Mouse (Mus musculus): ENCODE data around the gene Cdyl2. TPM values are rescaled to one million over a fixed set of nuclear protein-coding genes. Genes with fewer than 3 reads are reported as not detected.

Cdyl2 gene
- total RNA-seq, 1 experiment from 2014 or later, result 7.5 TPM

DNA sequence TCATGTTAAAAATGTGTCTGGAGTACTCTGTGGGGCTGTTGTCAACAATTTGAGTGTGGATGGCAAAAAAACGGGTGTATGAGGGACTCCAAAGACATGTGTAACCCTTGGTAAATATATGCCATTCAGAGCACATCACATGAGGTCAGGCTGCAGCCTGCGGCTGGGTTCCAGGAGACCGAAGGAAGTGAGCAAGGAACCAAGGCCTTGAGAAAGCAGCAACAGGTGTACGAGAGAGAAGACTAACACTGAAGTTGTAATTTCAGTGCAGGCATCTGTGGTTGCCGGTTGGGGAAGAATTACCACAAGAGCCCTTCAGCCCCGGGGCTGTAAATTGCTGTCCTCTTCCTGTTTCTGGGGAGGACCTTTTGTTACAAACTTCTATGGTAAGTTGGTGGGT is 133.1 kb downstream of the Cdyl2 start:
- peak; percentile 85 to 93 for ATAC-seq (replicated peaks in 1 of 2; ENCODE audit: insufficient read depth in 1 of 2, low FRiP score in 2 of 2, low TSS enrichment in 1 of 2, low read depth in 1 of 2, poor library complexity in 2 of 2, severe bottlenecking in 2 of 2)

DNA sequence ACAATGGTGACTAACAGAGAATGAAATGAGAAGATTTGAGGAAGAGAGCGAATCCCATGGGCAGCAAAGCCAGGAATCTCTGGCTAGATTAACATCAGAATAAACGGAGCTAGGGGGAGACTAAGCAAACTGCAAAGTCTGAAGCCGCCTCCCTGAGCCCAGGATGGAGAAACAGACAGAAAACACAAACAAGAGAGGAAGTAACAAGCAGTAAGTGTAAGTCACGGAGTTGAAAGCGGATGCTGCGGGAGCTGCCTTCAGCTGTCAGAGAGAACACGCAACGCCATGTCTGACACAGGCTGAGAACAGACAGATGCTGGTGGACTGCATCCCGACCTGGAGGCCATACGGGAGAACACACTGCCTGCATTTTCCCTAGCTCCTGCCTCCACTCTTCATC is 141.6 kb downstream of the Cdyl2 start:
- no peak for ATAC-seq (replicated peaks in 1 of 2; ENCODE audit: insufficient read depth in 1 of 2, low FRiP score in 2 of 2, low TSS enrichment in 1 of 2, low read depth in 1 of 2, poor library complexity in 2 of 2, severe bottlenecking in 2 of 2)

DNA sequence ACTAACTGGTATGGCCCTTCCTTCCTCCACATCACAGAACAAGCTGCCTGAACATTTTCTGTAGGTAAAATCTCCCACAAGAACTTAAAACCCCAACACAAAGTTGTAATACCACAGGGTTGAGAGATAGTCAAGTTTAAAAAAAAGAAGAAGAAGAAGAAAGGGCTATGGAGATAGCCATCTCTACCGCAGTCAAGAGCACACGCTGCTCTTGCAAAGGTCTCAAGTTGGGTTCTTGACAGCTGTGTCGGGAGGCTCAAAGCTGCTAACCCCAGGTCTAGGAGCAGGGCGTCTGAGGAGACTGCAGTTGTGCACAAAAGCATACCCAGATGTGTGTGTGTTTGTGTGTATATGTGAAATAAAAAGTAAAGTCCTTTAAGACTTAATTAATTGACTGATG is 142.2 kb downstream of the Cdyl2 start:
- ATAC-seq (replicated peaks in 1 of 2; ENCODE audit: insufficient read depth in 1 of 2, low FRiP score in 2 of 2, low TSS enrichment in 1 of 2, low read depth in 1 of 2, poor library complexity in 2 of 2, severe bottlenecking in 2 of 2), result no peak

DNA sequence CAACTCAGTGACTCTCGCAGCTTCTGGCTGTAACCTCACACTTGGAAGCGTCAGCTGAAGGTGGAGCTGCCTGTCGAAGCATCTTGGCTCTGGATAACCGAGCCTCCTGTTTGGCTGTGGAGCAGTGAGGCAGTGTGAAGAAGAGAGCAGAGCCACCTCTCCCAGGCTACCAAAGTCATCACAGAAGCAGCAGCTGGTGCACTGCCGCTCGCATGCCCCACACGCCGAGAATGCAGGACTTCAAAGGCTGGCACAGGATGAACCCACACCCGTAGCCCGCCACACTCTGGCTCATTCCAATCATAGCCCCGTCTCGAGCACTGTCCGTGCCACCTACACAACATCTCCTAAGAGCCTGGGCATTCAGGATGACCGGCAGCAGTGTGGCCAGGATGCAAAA is 142.7 kb downstream of the Cdyl2 start:
- ATAC-seq (replicated peaks in 1 of 2; ENCODE audit: insufficient read depth in 1 of 2, low FRiP score in 2 of 2, low TSS enrichment in 1 of 2, low read depth in 1 of 2, poor library complexity in 2 of 2, severe bottlenecking in 2 of 2), result no peak

DNA sequence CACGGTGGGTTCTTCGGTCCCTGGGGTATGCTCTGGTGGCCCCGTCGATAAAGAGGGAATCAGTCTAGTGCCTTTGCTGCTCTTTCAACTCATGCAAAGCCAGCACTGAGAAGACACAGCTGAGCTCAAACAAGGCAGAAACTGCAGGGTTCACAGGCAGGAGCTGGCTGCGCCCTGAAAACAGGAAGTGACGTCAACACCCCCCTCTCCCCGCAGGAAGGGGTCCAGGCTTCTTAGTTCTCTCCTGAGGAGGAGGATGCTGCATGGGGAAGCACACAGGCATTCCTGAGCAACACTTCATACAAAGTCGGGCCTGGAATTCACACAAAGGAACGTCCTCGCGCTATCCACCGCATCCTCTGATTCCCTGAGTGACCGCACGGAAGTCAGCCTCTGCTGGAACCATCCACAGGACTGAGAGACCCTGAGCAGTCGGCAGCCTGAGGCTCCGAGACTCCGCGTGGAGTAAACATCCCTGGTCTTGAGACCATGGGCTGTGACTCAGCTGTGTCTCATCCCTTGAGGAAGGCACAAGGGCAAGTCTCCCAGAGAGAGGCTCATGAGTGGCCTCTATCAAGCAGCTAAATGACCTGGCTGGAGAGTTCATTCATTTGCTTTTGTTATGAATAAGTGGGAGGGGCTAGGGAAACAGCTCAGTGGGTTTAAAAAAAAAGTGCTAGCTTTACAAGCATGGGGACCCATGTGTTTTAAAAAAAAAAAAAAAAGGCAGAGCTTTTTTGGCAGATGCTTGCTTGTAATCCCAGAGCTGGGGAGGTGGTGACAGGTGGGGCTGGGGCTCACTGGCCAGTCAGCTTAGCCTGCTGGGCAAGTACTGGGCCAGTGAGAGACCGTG is 144.9 kb downstream of the Cdyl2 start:
- ATAC-seq (replicated peaks in 1 of 2; ENCODE audit: insufficient read depth in 1 of 2, low FRiP score in 2 of 2, low TSS enrichment in 1 of 2, low read depth in 1 of 2, poor library complexity in 2 of 2, severe bottlenecking in 2 of 2), result peak; percentile 64

DNA sequence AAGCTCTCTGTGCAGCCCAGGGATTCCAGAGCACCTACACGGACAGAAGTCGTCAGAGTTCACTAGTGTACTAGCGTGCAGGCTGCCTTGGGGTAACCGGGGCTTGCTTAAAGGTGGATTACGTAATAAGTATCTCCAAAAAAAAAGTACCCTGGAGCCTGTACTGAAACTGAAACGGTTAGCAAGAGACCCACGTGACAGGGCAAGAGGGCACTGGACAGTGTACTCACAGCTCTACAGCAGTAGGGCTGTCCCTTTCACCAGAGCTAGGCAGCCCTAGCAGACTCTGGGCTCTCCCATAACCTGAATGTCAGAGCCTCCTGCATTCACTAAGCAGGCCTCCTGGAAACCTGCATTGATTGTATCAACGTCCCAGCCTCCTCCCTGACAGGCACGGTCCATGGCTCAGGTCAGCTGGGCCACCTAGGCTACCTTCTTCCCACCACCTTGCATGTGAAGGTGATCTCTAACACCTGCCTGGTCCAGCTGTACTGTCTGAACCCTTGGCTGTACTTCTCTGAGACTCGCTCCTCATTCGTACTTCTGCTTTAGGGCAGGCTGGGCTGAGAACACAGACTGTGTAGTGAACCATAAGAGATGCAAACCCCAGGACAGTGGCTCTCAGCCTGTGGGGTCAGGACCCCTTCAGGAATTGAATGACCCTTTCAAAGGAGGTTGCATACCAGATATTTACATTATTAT is 151.3 kb downstream of the Cdyl2 start:
- peak in 1 of 2 experiments; percentile 52; a peak in 1 of 4 replicates for ATAC-seq (replicated peaks in 1 of 2; ENCODE audit: insufficient read depth in 1 of 2, low FRiP score in 2 of 2, low TSS enrichment in 1 of 2, low read depth in 1 of 2, poor library complexity in 2 of 2, severe bottlenecking in 2 of 2)

DNA sequence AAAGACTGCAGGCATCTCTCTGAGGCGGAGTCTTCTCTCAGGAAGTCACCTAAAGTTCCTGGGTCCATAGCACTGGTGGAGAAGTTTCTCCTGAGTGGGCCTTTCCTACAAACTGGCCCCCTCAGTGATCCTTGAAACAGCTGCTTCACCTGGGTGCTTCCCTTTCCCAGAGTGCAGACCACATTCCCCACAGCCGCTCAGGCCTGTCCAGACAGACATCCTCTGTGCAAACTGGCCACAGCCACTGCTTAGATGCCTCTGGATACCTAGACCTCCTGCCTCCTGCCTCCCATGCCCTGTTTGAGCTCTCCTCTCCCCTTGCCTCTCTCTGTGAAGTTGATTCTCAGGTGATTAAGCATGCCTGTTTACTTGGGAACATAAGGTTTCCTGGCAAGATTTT is 156.1 kb downstream of the Cdyl2 start:
- no peak for ATAC-seq (replicated peaks in 1 of 2; ENCODE audit: insufficient read depth in 1 of 2, low FRiP score in 2 of 2, low TSS enrichment in 1 of 2, low read depth in 1 of 2, poor library complexity in 2 of 2, severe bottlenecking in 2 of 2)

DNA sequence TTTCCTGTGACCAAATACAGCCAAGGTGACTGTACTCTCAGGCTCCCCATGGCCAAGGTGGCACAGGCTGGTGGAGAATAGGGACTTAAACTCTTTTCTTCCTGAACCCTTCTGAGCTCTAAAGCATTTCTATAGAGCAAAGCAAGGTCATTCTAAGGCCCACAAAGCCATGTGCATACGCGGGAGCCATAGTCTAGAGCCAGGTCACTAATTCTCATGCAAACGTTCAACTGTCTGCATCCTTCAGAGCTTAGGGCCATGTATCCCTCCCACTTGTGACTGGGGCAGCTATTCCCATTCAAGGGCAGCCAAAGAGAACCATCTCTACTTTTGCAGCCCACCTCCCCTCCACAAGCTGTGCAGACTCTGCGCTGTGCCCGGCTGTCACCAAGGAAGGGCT is 159.7 kb downstream of the Cdyl2 start:
- ATAC-seq (replicated peaks in 1 of 2; ENCODE audit: insufficient read depth in 1 of 2, low FRiP score in 2 of 2, low TSS enrichment in 1 of 2, low read depth in 1 of 2, poor library complexity in 2 of 2, severe bottlenecking in 2 of 2), result no peak

DNA sequence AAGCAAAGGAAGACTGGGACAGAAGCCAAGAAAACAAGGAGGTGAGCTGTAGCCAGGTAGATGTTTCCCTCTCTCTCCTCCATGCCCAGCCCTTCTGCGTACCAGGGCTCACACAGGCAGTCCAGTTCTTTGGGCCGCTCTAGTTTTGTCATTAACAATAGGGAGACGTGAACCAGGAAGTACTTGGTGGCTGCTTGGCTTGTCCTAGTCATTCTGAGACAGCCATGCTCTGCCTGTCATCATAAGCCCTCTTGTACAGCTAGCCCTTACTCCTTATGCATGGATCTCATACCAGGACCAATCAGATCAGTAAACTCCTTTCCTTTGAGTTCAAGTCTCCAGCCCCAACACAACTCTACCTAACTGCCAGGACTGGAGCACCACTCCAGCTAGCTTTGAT is 180.0 kb downstream of the Cdyl2 start:
- ATAC-seq (replicated peaks in 1 of 2; ENCODE audit: insufficient read depth in 1 of 2, low FRiP score in 2 of 2, low TSS enrichment in 1 of 2, low read depth in 1 of 2, poor library complexity in 2 of 2, severe bottlenecking in 2 of 2), result no peak

DNA sequence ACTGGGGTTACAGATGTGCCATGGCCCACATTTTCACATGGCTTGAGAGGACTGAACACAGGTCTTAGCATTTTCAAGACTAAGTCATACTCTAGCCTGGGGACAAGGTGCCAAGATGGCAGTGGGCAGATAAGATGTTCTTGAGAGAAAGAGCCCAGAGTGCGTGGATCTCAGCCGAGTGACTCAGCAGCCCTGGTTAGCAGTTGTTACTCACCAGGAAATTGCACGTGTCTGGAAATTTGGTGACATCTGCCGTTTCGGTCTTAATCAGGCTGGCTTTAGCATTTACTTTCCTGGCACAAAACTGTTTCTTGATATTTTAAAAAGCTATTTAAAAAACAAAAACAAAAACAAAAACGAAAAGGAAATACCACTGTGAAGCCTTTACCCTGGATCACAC is 180.5 kb downstream of the Cdyl2 start:
- ATAC-seq (replicated peaks in 1 of 2; ENCODE audit: insufficient read depth in 1 of 2, low FRiP score in 2 of 2, low TSS enrichment in 1 of 2, low read depth in 1 of 2, poor library complexity in 2 of 2, severe bottlenecking in 2 of 2), result peak in 1 of 2 experiments; percentile 22; a peak in 2 of 4 replicates

DNA sequence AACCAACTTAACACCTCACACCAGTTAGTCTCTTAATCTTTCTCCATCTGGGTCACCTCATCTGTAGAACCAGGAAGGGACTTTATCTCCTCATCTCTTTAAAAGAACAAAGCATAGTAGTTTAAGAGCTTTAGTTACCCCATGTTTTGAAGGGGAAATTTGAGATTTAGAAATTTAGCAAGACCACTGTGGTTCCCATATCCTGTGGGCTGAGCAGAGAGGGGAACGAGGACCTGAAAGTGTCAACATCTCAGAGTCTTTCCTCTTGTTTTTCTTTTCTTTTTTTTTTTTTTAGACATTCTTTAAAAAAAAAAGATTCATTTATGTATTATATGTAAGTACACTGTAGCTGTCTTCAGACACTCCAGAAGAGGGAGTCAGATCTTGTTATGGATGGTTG is 189.4 kb downstream of the Cdyl2 start:
- ATAC-seq (replicated peaks in 1 of 2; ENCODE audit: insufficient read depth in 1 of 2, low FRiP score in 2 of 2, low TSS enrichment in 1 of 2, low read depth in 1 of 2, poor library complexity in 2 of 2, severe bottlenecking in 2 of 2), result no peak

DNA sequence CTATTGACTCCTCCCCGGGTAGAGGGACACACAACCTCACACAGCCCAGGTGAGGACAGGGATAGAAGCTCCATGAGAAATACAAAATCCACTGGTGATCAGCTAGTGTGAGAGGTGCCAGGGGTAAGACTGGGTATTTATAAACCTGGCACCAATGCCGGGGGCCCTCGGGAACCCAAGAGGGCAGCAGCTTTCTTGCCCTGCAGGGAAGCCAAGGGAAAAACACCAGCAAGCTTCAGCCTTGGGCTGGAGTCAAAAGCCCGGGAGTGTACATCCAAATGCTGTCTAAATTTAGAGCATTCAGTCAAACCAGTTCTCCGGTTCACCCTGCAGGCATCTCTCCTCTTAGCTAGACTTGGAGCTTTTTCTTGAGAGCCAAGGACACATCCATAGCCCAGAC is 189.9 kb downstream of the Cdyl2 start:
- no peak for ATAC-seq (replicated peaks in 1 of 2; ENCODE audit: insufficient read depth in 1 of 2, low FRiP score in 2 of 2, low TSS enrichment in 1 of 2, low read depth in 1 of 2, poor library complexity in 2 of 2, severe bottlenecking in 2 of 2)

DNA sequence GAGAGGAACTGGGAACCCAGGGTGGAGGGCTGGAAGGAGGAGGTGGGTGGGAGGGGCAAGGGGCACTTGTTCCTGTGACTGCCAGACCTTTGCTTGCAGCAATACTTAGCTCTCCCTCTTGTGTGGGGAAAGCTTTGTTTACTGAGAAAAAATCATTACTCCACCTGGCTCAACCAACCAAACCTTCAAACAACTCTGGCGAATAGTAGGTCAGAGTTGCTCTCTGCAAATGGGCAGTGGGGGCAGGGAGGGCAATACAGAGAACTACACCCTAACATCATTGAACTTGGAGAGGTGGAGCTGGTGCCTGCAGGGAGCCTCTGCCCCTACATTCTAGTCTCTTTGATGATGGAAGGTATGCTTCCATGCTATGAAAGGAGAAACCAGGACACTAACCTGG is 192.7 kb downstream of the Cdyl2 start:
- no peak for ATAC-seq (replicated peaks in 1 of 2; ENCODE audit: insufficient read depth in 1 of 2, low FRiP score in 2 of 2, low TSS enrichment in 1 of 2, low read depth in 1 of 2, poor library complexity in 2 of 2, severe bottlenecking in 2 of 2)

DNA sequence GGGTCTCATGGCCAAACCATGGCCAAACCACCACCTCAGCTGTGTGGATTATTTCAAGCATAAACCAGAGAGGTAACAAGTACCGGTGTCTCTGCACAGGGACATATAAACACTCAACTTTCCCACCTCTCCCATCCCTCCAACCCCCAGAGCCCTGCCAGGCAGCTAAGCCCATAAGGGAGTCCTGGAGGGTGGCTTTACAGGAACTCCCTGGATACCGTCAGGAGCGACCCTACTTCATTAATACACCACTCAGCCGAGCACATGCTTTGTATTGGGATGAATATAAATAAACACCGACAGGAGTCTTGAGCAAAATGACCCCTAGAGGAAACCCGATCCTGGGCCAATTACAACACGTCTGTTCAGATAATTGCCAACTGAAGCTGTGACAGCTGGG is 194.0 kb downstream of the Cdyl2 start:
- no peak for ATAC-seq (replicated peaks in 1 of 2; ENCODE audit: insufficient read depth in 1 of 2, low FRiP score in 2 of 2, low TSS enrichment in 1 of 2, low read depth in 1 of 2, poor library complexity in 2 of 2, severe bottlenecking in 2 of 2)

DNA sequence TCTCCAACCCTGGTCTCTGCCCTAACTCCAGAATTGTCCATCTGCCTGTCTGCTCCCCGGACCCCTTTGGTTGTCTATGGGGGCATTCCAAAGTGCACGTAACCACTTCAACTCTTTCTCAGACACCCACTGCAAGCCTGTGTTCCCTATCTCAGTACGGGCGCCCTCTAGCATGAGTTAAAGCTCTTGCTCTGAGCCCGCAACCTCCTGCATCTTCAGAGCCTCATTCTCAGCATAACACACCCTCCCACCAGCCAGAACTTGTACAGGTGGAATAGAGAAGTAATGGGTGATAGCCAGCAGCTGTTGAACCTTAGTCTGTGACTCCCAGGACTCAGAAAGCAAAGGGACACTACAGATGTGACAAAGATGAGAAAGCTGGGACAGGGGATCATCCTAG is 196.0 kb downstream of the Cdyl2 start:
- ATAC-seq (replicated peaks in 1 of 2; ENCODE audit: insufficient read depth in 1 of 2, low FRiP score in 2 of 2, low TSS enrichment in 1 of 2, low read depth in 1 of 2, poor library complexity in 2 of 2, severe bottlenecking in 2 of 2), result no peak

DNA sequence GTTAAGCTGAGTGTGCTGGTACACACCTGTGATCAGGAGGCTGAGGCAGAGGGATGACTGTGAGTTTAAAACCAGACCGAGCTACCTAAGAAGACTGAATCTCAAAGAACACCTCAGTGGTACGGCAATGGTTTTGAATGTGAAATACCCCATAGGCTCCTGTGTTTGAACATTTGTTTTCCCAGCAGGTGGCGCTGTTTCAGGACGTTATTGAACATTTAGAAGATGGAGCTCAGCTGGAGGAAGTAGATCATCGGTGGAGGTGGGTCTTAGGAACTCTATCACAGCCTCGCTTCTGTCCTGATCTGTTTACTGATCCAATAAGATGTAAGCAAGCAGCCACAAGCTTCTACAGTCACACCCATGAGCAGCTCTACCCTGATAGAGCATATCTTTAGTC is 199.7 kb downstream of the Cdyl2 start:
- ATAC-seq (replicated peaks in 1 of 2; ENCODE audit: insufficient read depth in 1 of 2, low FRiP score in 2 of 2, low TSS enrichment in 1 of 2, low read depth in 1 of 2, poor library complexity in 2 of 2, severe bottlenecking in 2 of 2), result no peak

DNA sequence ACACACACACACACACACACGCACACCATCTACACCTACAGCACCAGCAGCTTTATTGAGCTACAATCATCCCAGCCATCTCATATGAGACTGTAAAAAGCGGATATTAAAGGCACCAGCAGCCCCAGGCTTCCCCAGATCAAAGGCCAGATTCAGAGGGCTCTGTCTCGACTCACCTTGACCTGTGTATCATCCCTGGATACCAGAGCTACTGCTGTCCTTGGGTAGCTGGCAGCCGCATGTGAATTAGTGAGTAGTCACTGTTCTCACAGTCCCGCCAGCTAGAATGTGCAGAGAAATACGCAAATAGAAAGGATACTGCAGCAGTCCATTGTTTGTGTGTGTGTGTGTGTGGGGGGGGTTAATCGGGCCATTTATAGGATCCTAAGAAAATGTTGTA is 204.1 kb downstream of the Cdyl2 start:
- no peak for ATAC-seq (replicated peaks in 1 of 2; ENCODE audit: insufficient read depth in 1 of 2, low FRiP score in 2 of 2, low TSS enrichment in 1 of 2, low read depth in 1 of 2, poor library complexity in 2 of 2, severe bottlenecking in 2 of 2)

DNA sequence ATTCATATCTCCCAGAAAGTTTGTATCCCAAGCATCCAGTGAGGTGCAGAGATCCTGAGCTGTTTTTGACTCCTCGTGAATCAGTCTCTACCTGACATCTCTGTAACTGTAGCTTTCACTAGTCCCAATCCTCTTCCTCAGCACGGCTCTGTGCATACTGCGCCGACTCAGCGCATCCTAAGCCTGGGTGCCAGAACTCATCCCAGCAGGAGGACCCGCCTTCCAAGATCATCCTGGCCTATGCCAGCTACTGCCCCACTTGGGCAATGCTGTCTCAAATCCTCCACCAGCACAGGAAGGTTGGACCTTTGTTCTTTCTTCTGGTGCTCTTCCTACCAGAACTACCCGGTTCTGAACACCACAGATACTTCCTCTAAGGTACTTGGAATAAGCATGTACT is 207.9 kb downstream of the Cdyl2 start:
- no peak for ATAC-seq (replicated peaks in 1 of 2; ENCODE audit: insufficient read depth in 1 of 2, low FRiP score in 2 of 2, low TSS enrichment in 1 of 2, low read depth in 1 of 2, poor library complexity in 2 of 2, severe bottlenecking in 2 of 2)

Data from hematopoietic stem cell, adult 5-6 weeks (primary cell).